Mouse (Mus musculus) lung, embryonic 14.5 days (tissue): ENCODE measurements around the gene Metrnl. TPM values are rescaled to one million over a fixed set of nuclear protein-coding genes. Genes with fewer than 3 reads are reported as not detected.
A peak's percentile ranks its signal among the peaks of the same experiment; 100 is the strongest.

Experiments
- ATAC-seq: fragments of 200-750 bp; cut with Nextera tagmentation; 2 replicates; pipeline ENCODE4 v1.8.0; 2017; ENCODE audit warnings: mild to moderate bottlenecking, moderate TSS enrichment, moderate library complexity; ENCODE audit not compliant: insufficient read depth
- DNase-seq: peaks from one replicate; pipeline ENCODE4 v3.0.0-alpha.2; 2015
- H3K27ac ChIP-seq: fragments of 300-500 bp; sonication (generic); 2 replicates; pipeline ENCODE4 v1.5.1; 2014; ENCODE audit warnings: low read depth, mild to moderate bottlenecking, moderate library complexity
- H3K27me3 ChIP-seq: fragments of 300-500 bp; sonication (generic); 2 replicates; pipeline ENCODE4 v1.6.1; 2014; ENCODE audit warnings: low read length, control low read depth; ENCODE audit not compliant: insufficient read depth
- H3K36me3 ChIP-seq: fragments of 300-500 bp; sonication (generic); 2 replicates; pipeline ENCODE4 v1.6.1; 2014; ENCODE audit warnings: control low read depth; ENCODE audit not compliant: insufficient read depth
- H3K4me1 ChIP-seq: fragments of 300-500 bp; sonication (generic); 2 replicates; pipeline ENCODE4 v1.6.1; 2014; ENCODE audit warnings: antibody characterized with exemption, control low read depth; ENCODE audit not compliant: insufficient read depth
- H3K4me2 ChIP-seq: fragments of 300-500 bp; sonication (generic); 2 replicates; pipeline ENCODE4 v1.6.1; 2014; ENCODE audit warnings: mild to moderate bottlenecking
- H3K4me3 ChIP-seq: fragments of 300-500 bp; sonication (generic); 2 replicates; pipeline ENCODE4 v1.5.1; 2014; ENCODE audit warnings: low read depth, low read length
- H3K9ac ChIP-seq: fragments of 300-500 bp; sonication (generic); 2 replicates; pipeline ENCODE4 v1.6.1; 2014
- H3K9me3 ChIP-seq: fragments of 300-500 bp; sonication (generic); 2 replicates; pipeline ENCODE4 v1.6.1; 2016; ENCODE audit warnings: low read depth, low read length, control low read depth
- CTCF ChIP-seq: IDR thresholded peaks from 2 replicates; pipeline ENCODE4 v1.5.1; 2016; ENCODE audit warnings: antibody characterized with exemption, low read depth
- WGBS: fragments of 180-500 bp; shearing (Covaris S2); extraction: QIAGEN DNeasy Blood & Tissue Kit; methylation state at CpG from one replicate; pipeline ENCODE4 v1.1.7; 2014; 5-methylcytosine and 5-hydroxymethylcytosine counted together
- polyA plus RNA-seq: library from polyadenylated mRNA; unstranded; fragments of >200 nt; fragmentation: Nextera tagmentation; extraction: Ambion mirVana; gene quantifications from 2 replicates; pipeline ENCODE4 v1.2.1, GENCODE M21; 2014

Gene Metrnl
- polyA plus RNA-seq, 1 experiment from 2014 or later: 20.2 TPM

DNA sequence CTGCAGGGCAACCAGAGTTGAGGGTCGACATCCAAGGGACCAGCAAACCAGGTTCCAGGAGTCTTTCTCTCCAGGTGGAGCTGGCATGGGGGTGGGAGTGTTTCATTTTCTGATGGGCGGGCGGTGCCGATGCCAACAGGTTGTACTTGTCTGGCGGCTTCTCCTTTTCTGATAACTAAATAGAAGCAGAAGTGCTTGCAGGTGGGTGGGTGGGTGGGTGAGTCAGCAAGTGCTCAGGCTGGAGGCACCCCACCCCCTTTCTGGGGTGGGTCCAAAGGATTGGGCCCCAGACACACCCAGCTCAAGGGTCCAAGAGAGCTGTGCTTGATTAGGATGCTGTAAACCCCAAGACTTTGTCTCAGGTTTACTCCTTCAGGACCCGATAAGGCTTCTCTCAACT is 11.6 kb downstream of the Metrnl start:
- peak overlapping the region; percentile 33; the same call in 1 of the 2 replicates for H3K27ac ChIP-seq

GRCm38 (mm10) chr11:121713569-121713968 is 12.2 kb downstream of the Metrnl start:
- Histone ChIP-seq H3K27ac (no peak overlapping the region), H3K27me3 (no peaks in the 10 kb centered on the region), H3K4me3 (no peak overlapping the region), H3K9me3 (no peaks in the 10 kb centered on the region), H3K4me1 (no peaks in the 10 kb centered on the region), H3K36me3 (peaks cover 11% of the 10 kb centered on the region; the same call in 1 of the 2 replicates), H3K9ac (no peak overlapping the region), H3K4me2 (no peak overlapping the region)
- DNase-seq: no peak
- 82% methylated on average over 2 of the region's 2 CpGs for WGBS
- no peak for ATAC-seq
- no peak for TF ChIP-seq CTCF

More for the DNA sequence above, 11.6 kb downstream of the Metrnl start:
- no peak overlapping the region for H3K4me2 ChIP-seq
- DNase-seq: peak; percentile 56
- H3K4me1 ChIP-seq: no peaks in the 10 kb centered on the region
- 69% methylated on average over 6 of the region's 6 CpGs for WGBS
- no peak overlapping the region for H3K4me3 ChIP-seq
- no peak for TF ChIP-seq CTCF
- H3K9ac ChIP-seq: no peak overlapping the region
- no peaks in the 10 kb centered on the region for H3K27me3 ChIP-seq
- ATAC-seq: peak; percentile 43; the same call in 1 of the 2 replicates
- peaks cover 11% of the 10 kb centered on the region; the same call in 1 of the 2 replicates for H3K36me3 ChIP-seq
- no peaks in the 10 kb centered on the region for H3K9me3 ChIP-seq

DNA sequence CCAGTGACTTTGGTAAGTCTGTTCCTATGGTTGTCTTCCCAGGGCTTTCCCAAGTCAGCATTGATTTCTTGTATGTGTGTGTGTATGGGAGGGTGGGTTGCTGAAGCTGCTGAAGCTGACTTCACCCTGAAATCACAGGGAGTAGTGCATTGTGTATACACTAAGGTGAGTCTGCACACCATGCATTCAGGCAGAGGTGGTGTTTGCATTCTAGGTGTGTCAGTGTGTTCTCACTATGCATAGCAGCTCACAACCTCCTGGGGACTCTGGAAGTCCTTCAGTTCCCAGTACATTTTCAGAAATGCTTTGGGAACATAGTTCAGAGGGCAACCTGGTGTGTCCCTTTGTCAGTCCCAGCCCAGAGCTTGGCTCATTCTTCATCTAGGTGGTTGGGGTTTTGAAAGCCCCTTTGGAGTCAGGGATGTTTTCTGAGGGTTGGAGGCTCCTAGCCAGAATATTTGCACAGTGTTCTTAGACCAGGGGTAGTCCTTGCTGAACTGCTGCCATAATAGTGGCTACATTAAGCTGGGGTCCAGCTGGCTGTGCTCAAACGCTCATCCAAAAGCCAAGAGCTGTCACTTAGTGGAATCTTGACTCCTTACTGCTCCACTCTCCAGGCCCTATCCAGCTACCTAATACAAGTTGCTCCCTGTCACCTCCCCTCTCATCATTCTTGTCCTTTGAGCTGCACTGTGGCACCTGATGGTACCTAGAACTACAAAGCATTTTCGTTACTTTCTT is 13.6 kb downstream of the Metrnl start:
- H3K4me1 ChIP-seq: no peaks in the 10 kb centered on the region
- peaks cover 11% of the 10 kb centered on the region; the same call in 1 of the 2 replicates for H3K36me3 ChIP-seq
- no peak overlapping the region for H3K9ac ChIP-seq
- H3K4me3 ChIP-seq: no peak overlapping the region
- H3K4me2 ChIP-seq: no peak overlapping the region
- ATAC-seq (no peak), DNase-seq (peak; percentile 70)
- 77% methylated on average over 2 of the region's 2 CpGs for WGBS
- no peaks in the 10 kb centered on the region for H3K27me3 ChIP-seq
- no peaks in the 10 kb centered on the region for H3K9me3 ChIP-seq
- TF ChIP-seq CTCF: no peak
- no peak overlapping the region for H3K27ac ChIP-seq

- ATAC-seq: peak; percentile 70
Observed at GRCm38 (mm10) chr11:121717724-121718123, 16.4 kb downstream of the Metrnl start.

DNA sequence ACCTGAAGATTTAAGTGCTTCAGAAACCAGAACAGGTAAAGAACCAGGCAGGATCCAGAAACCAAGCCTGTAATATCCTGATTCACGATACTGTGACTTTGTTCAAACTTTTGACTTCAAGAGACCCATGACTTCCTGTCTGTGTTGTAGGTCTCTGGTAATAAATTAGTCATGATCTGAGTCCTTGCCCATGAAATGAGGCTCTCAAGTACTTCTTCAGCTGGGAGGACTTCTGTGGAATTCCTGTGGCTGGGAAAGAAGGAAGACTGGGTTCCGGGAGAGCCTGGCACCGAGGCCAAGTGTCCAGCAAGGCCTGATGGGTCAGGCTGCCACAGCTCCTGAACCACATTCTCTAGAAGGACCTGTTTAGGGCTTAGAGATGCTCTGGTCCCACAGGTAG is 19.4 kb downstream of the Metrnl start:
- ATAC-seq (no peak), DNase-seq (no peak)
- H3K27ac ChIP-seq: no peak overlapping the region
- WGBS: 64% methylated on average over 3 of the region's 3 CpGs
- no peak overlapping the region for H3K4me3 ChIP-seq
- no peaks in the 10 kb centered on the region for H3K9me3 ChIP-seq
- no peak overlapping the region for H3K9ac ChIP-seq
- no peak for TF ChIP-seq CTCF
- H3K4me1 ChIP-seq: no peaks in the 10 kb centered on the region
- peaks cover 3% of the 10 kb centered on the region; the same call in 1 of the 2 replicates for H3K36me3 ChIP-seq
- H3K27me3 ChIP-seq: no peaks in the 10 kb centered on the region
- H3K4me2 ChIP-seq: no peak overlapping the region

More at GRCm38 (mm10) chr11:121717724-121718123, 16.4 kb downstream of the Metrnl start:
- Histone ChIP-seq H3K4me1 (no peaks in the 10 kb centered on the region), H3K9me3 (no peaks in the 10 kb centered on the region), H3K4me2 (no peak overlapping the region), H3K27ac (0 out of 2 replicates have a peak overlapping the region, but pooled peaks have one; percentile 18), H3K36me3 (peaks cover 11% of the 10 kb centered on the region; the same call in 1 of the 2 replicates), H3K27me3 (no peaks in the 10 kb centered on the region), H3K9ac (no peak overlapping the region), H3K4me3 (no peak overlapping the region)
- 40% methylated on average over 6 of the region's 6 CpGs for WGBS
- peak; percentile 44 for DNase-seq
- TF ChIP-seq CTCF: no peak

DNA sequence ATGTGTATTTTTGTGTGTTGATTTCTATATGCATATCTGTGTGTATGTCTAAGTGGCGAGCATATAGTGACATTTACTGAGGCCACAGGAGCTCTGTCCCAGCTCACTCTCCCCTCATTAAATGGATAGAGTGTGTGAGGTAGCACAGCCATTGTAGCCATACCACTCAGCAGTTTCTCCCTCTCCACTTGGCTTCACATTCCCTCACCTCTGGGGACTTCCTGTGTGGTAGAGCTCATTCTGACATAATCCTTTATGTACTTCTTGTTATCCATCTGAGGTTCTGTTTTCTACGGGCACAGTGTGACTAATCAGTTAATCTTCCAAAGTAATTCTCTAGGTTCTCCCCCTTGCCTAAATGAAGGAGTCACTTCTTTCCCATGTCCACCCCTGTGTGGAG is 21.1 kb downstream of the Metrnl start:
- TF ChIP-seq CTCF: no peak
- no peaks in the 10 kb centered on the region for H3K27me3 ChIP-seq
- no peak overlapping the region for H3K9ac ChIP-seq
- 69% methylated on average over 2 of the region's 2 CpGs for WGBS
- no peaks in the 10 kb centered on the region for H3K36me3 ChIP-seq
- H3K4me1 ChIP-seq: no peaks in the 10 kb centered on the region
- DNase-seq (no peak), ATAC-seq (no peak)
- no peak overlapping the region for H3K4me2 ChIP-seq
- no peak overlapping the region for H3K4me3 ChIP-seq
- H3K9me3 ChIP-seq: no peaks in the 10 kb centered on the region
- H3K27ac ChIP-seq: no peak overlapping the region

GRCm38 (mm10) chr11:121726625-121727024 is 25.3 kb downstream of the Metrnl start:
- WGBS: 65% methylated on average over 2 of the region's 2 CpGs
- Histone ChIP-seq H3K4me2 (no peak overlapping the region), H3K36me3 (no peaks in the 10 kb centered on the region), H3K9ac (no peak overlapping the region), H3K27me3 (no peaks in the 10 kb centered on the region), H3K27ac (no peak overlapping the region), H3K4me1 (no peaks in the 10 kb centered on the region), H3K9me3 (no peaks in the 10 kb centered on the region), H3K4me3 (no peak overlapping the region)
- TF ChIP-seq CTCF: no peak
- ATAC-seq (no peak), DNase-seq (no peak)
